Mouse (Mus musculus) thymus, postnatal 10 days (tissue): ENCODE measurements around the gene Dnah2.

Experiments used
- DNase-seq, 2 experiments: peaks; one replicate each; pipeline ENCODE4 v3.0.0; 2021; ENCODE audit warnings: low spot score in 2 of 2

Gene Dnah2

GRCm38 (mm10) chr11:69549060-69549656, at the start of gene Dnah2:
Dnah2 (minus strand) TSS chr11:69549110.
- DNase-seq: no peak

DNA sequence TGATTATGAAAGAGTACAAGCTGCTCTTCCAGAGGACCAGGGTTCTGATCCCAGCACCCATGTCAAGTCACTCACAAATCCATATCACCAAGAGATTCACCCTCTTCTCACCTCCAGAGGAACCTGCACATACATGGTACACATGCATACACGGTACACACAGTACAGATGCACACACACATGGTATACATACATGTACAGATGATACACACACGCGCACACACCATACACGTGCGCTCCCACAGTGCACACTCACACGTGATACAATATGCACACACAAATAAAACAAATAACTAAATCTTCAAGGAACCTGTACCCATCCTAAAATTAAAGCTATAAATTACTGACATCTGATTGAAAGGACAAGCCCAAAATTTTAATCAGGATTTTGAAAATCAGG, 45.9 kb upstream of the Dnah2 start:
- DNase-seq: no peak

GRCm38 (mm10) chr11:69592799-69593198, 43.9 kb upstream of the Dnah2 start:
- DNase-seq: no peak

DNA sequence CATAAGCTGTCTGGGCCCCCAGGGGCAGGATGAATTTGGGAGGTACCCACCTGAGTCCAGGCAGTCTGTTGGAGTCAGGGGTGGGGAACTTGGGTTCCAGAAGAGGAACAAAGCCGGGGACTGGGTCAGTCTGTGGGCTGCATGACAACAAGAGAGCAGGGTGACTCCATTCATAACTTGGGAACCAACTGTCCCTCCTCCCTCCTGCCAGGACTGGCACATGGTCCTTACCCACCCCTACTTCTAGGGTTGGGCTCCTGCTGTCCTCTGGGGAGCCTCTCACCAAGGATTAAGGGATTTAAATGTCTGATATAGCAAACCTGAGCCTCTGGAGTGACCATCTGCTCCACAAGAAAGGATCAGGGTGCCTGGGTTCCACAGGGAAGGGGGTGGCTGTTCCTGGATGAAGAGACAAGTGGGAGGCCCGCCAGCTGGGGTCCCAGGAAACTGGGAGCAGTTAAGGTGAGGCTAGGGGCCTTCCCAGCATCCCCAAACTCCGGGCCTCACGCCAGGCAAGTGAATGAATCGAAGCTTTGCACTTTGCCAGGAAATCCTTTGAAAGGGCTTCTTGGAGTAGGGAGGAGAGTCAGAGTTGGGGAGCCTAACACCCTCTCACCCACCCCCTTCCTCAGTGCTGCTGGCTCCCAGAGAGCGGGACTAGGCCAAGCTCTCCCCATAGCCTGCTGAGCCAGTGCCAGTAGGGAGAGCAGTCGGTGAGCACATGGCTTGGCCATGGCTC, 43.2 kb upstream of the Dnah2 start:
- no peak for DNase-seq

GRCm38 (mm10) chr11:69591424-69591823, 42.5 kb upstream of the Dnah2 start:
- no peak for DNase-seq

GRCm38 (mm10) chr11:69590622-69591021, 41.7 kb upstream of the Dnah2 start:
- no peak for DNase-seq

DNA sequence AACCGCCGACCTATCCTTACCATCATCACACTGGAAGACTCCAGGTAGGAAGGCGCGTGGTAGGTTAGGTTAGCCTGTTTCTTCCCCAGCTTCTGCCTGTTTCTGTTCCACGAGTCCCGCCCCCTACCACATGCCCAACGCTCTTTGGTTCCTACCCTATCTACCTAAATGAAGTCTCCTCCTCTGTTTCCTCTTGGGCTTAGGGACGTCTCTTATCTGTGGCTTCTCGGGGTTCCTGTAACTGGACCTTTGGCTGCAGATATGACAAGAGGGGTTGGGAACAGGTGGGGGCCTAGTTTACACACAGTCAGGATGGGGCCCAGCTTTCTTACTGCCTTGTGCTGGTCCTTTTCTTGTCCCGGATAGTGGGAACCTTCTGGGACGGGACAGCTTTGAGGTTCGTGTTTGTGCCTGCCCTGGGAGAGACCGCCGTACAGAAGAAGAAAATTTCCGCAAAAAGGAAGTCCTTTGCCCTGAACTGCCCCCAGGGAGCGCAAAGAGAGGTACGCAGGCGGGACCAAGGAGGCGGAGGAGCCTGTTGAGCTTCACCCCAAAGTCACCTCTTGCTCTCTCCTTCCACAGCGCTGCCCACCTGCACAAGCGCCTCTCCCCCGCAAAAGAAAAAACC, 40.4 kb upstream of the Dnah2 start:
- no peak for DNase-seq

- no peak for DNase-seq
These were observed 36.9 kb upstream of the Dnah2 start for GRCm38 (mm10) chr11:69585718-69586325.

GRCm38 (mm10) chr11:69584937-69585336, 36.0 kb upstream of the Dnah2 start:
- no peak for DNase-seq

GRCm38 (mm10) chr11:69584008-69584407, 35.1 kb upstream of the Dnah2 start:
- DNase-seq: no peak

GRCm38 (mm10) chr11:69582230-69582805, 33.4 kb upstream of the Dnah2 start:
- no peak for DNase-seq

DNA sequence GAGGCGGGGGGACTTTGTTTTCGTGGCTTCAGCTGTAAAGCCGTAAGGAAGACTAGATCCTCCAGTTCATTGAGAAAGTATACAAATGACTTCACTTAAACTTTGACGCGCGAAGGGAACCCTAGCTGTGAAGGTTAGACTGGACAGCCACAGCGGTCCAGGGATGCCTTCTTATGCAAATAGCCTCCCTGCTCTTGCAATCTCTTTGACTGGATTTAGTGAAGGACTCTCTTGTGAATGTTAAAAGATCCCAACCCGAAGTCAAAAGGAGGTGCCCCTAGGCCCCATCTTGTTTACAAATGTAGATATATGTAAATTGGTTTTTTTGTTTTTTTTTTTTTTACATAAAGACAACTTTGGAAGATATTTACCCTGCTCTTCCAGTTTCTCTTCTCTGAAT, 32.9 kb upstream of the Dnah2 start:
- no peak for DNase-seq

DNA sequence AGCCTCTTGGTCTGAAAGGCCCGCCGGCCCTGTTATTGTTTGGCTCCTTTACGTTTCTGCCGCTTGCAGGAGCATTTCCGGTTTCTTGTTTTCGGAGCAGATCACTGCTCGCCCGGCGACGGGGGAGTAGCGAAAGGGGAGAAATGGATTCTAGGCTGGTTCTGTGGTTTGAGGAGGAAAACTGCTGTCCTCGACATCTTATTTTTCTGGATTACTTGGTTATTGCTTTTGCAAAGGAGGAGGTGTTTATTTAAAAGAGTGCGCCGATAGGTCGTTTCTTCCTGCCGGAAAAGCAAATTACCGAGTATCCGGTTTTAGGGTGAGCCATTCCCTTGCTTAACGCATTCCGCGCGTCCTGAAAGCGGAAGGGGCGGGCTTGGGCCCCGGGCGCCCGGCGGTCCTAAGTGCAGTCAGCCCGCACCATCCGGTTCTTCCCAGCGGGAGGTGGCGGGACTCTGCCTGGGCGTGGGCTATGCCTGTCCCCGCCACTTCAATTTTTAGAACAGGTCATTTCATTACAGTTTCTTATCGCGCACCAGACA, 32.3 kb upstream of the Dnah2 start:
- DNase-seq: peak; percentile 86

- DNase-seq: no peak
These were observed 31.7 kb upstream of the Dnah2 start for GRCm38 (mm10) chr11:69580572-69581146.

- DNase-seq: peak; percentile 85 to 90
These were observed 31.2 kb upstream of the Dnah2 start, which contains the start of the genes Wrap53 and Trp53 for GRCm38 (mm10) chr11:69580091-69580514. Wrap53 (minus strand) TSS chr11:69580255. Trp53 (plus strand) TSS chr11:69580359.

DNA sequence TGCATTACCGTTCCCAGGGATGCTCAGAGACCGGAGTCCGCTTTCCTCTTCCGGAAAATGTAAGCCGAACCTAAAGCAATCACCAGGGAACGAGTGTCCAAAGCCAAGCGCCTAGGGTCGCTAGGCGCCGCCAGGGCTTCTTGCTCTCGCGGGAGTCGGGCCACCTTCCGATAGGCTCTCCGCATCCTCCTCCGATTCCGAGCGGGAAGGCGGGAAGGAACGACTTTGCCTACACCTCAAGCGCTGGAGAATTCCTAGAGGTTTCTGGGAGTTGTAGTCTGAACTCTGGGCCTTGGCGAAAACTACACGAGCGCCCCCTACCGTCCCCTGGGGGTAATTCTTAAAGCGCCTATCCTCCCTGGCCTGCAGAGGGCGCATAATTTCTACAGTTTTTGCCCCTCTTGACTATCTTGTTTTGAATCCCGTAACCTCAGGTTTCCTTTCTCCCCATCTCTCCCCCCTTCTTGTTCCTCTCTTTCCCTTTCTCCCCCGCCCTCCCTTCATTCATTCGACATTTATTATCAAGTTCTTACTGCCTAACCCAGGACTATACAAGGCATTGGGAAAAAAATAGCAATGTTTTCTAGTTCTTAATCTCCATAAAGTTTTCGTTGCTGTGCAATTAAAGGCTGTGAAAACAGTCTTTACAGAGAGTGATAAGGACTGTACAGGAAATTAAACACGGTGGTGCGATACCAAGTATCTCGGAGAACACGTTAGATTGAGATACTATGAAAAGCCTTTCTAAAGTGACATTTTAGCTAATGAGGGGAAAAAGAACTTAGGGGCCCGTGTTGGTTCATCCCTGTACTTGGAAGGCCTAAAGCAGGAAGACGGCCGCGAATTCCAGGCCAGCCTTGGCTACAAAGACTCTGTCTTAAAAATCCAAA, 30.5 kb upstream of the Dnah2 start:
- peak; percentile 89 to 96 for DNase-seq

- DNase-seq: no peak
These were observed 29.4 kb upstream of the Dnah2 start for GRCm38 (mm10) chr11:69578301-69578700.

DNA sequence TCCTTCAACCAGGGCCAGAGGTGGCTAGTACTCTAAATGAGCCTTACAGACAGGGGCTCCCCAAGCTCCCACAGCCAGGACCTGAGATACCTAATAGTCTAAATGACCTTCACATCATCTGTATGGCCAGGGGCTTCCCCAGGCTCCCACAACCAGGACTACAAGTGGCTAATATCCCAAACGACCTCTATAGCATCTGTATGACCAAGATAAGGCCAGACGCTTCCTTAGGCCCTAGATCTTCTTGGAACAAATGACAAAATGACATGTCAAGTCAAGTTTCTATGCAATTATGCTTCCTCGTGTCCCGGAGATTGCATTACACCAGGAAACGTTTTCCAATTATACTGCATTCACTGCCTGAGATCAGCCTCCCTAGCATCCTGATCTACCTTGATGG, 27.4 kb upstream of the Dnah2 start:
- no peak for DNase-seq

GRCm38 (mm10) chr11:69575220-69575619, 26.3 kb upstream of the Dnah2 start:
- peak in 1 of 2 experiments; percentile 49 for DNase-seq

DNA sequence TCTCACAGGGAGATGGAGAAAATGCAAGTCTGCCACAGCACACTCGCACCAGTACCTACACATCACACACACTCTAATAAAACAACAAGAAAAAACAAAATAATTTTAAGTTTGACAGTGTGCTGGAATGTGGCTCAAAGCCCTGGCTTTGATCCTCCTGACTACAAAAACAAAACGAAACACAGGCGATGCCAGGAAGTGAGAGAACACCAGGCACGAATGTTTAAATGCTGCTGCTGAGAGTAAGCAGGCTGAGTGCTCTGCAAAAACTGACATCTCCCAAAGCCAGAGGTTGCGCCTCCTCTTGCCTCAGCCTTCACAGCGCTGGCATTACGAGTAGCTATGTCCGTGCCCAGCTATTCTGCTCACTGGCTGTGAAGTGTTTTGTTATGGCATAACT, 16.2 kb upstream of the Dnah2 start:
- DNase-seq: no peak
